Mouse (Mus musculus): ENCODE results near the gene Olfr350.

DNA sequence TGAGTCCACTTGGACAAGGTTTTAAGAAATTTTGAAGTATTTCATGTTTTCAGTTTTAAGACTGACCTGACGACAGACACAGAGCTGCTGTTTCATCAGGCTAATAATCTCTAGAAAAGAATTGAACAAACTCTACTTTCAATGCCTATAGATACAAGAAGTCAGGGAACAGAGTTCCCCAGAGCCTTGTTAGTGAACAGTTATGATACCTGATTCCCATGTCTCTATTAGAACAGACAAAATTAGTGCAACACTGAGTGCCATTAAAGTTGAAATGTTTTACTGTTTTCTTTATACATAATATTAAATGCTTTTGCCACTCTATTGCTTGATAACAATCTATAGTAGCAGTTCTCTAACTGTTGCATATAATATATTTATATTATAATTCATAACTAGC, 16.4 kb downstream of the Olfr350 start, which contains the start of gene Olfr351:
- TF ChIP-seq EP300 (optimal IDR thresholded peaks at IDR 0.05) (no peak), CTCF (IDR thresholded peaks at IDR 0.05; ENCODE audit: low read depth) (no peak)
